Mouse (Mus musculus) CH12.LX (cell line): ENCODE results near the gene Socs1.

Experiments used
- BHLHE40 ChIP-seq: IDR thresholded peaks from 2 replicates; pipeline ENCODE4 v1.6.1; 2011; ENCODE audit warnings: mild to moderate bottlenecking, low read depth, low read length, improper control_type of control experiment
- CTCF ChIP-seq, 2 experiments: IDR thresholded peaks in 1 of 2; conservative IDR thresholded peaks in 1 of 2; 2 replicates each; pipeline ENCODE4 v1.5.1; 2011 to 2012; ENCODE audit warnings: low read depth in 2 of 2, low read length in 2 of 2, improper control_type of control experiment in 1 of 2, inconsistent platforms in 1 of 2, mild to moderate bottlenecking in 1 of 2, moderate library complexity in 1 of 2
- ELF1 ChIP-seq: IDR thresholded peaks from 2 replicates; pipeline ENCODE4 v1.6.1; 2014; ENCODE audit warnings: low read depth, mild to moderate bottlenecking, inconsistent platforms, low read length, improper control_type of control experiment
- EP300 ChIP-seq: IDR thresholded peaks from 2 replicates; pipeline ENCODE4 v1.6.1; 2011; ENCODE audit warnings: low read length, improper control_type of control experiment
- MXI1 ChIP-seq: IDR thresholded peaks from 2 replicates; pipeline ENCODE4 v1.6.1; 2011; ENCODE audit warnings: mild to moderate bottlenecking, low read depth, low read length, improper control_type of control experiment
- SIN3A ChIP-seq: IDR thresholded peaks from 2 replicates; pipeline ENCODE4 v1.6.1; 2012; ENCODE audit warnings: low read length, improper control_type of control experiment, inconsistent platforms
- ZNF384 ChIP-seq: IDR thresholded peaks from 2 replicates; pipeline ENCODE4 v1.6.1; 2012; ENCODE audit warnings: low read depth, low read length, improper control_type of control experiment, inconsistent platforms

GRCm38 (mm10) chr16:10764323-10764722 is 21.0 kb downstream of the Socs1 start:
- TF ChIP-seq CTCF (conservative IDR thresholded peaks at IDR 0.05 in 1 of 2, IDR thresholded peaks at IDR 0.05 in 1 of 2; ENCODE audit: low read depth in 2 of 2, low read length in 2 of 2) = no peak
- no peak for TF ChIP-seq MXI1
- no peak for TF ChIP-seq SIN3A
- no peak for TF ChIP-seq ELF1
- TF ChIP-seq BHLHE40 = no peak
- TF ChIP-seq ZNF384 = no peak
- no peak for TF ChIP-seq EP300
